Mouse (Mus musculus) ES-Bruce4 (cell line): ENCODE results near the gene Stx11.

ENCODE experiments used
- CTCF ChIP-seq: IDR thresholded peaks from one replicate; pipeline ENCODE4 v1.8.1; 2011; ENCODE audit warnings: low read depth, low read length
- EP300 ChIP-seq: IDR thresholded peaks from 2 replicates; pipeline ENCODE4 v1.6.1; 2011; ENCODE audit warnings: low read depth, low read length; ENCODE audit not compliant: insufficient read depth
- POLR2A ChIP-seq: IDR thresholded peaks from one replicate; pipeline ENCODE4 v1.8.1; 2011; ENCODE audit warnings: low read length; ENCODE audit not compliant: insufficient read depth

- TF ChIP-seq POLR2A (no peak), CTCF (no peak), EP300 (no peak)
Measured at GRCm38 (mm10) chr10:12963362-12964147, 543 bp downstream of the Stx11 start.
